ENCODE assay signal across 24 mouse cellular contexts in genomic region chr5:23911556-23911955, GRCm38 (mm10).
"Had no signal": no experiment of that assay in that cellular context is flagged by ENCODE, and none has a peak within 500 bp of the region (broad histone marks: within the 10 kb centered on the region; RNA-seq: fewer than 3 reads in every experiment).

No protein-coding gene starts in this region.

- DNase-seq: gastrocnemius, postnatal 14 days; heart, adult 18-20 months; heart, postnatal 10 days; heart, postnatal 4 days; kidney, adult 18-20 months; kidney, adult 8-10 months; kidney, postnatal 14 days; kidney, postnatal 4 days; layer of hippocampus, adult 9-11 months; layer of hippocampus, postnatal 36 days; left cerebral cortex, postnatal 4 days had no signal

- H3K36me3 ChIP-seq: hindbrain, embryonic 10.5 days; hindbrain, embryonic 12.5 days; intestine, embryonic 15.5 days; limb, embryonic 13.5 days; limb, embryonic 15.5 days had no signal

- H3K27me3 ChIP-seq: heart, embryonic 12.5 days; hindbrain, embryonic 12.5 days; intestine, embryonic 15.5 days; limb, embryonic 13.5 days; limb, embryonic 15.5 days had no signal

- H3K9me3 ChIP-seq: intestine, embryonic 15.5 days; limb, embryonic 15.5 days had no signal

- H3K4me3 ChIP-seq: heart, embryonic 10.5 days; heart, embryonic 12.5 days; hindbrain, embryonic 10.5 days; hindbrain, embryonic 12.5 days; intestine, embryonic 15.5 days; limb, embryonic 13.5 days; limb, embryonic 15.5 days; liver, embryonic 12.5 days had no signal

- ATAC-seq: hindbrain, embryonic 16.5 days; inflammation-experienced regulatory T-cells, adult 6 months; intestine, embryonic 15.5 days; intestine, postnatal 0 days; liver, embryonic 12.5 days had no signal

- H3K4me1 ChIP-seq: heart, embryonic 10.5 days; heart, embryonic 12.5 days; hindbrain, embryonic 10.5 days; hindbrain, embryonic 12.5 days; intestine, embryonic 15.5 days; limb, embryonic 13.5 days; limb, embryonic 15.5 days had no signal

- H3K4me2 ChIP-seq: heart, embryonic 12.5 days; hindbrain, embryonic 12.5 days; hindbrain, embryonic 14.5 days; intestine, embryonic 15.5 days; limb, embryonic 13.5 days; limb, embryonic 15.5 days; liver, embryonic 12.5 days had no signal

- H3K27ac ChIP-seq: heart, embryonic 10.5 days; hindbrain, embryonic 10.5 days; hindbrain, embryonic 12.5 days; hindbrain, embryonic 14.5 days; intestine, embryonic 15.5 days; limb, embryonic 13.5 days; limb, embryonic 15.5 days; liver, embryonic 12.5 days; liver, embryonic 14.5 days had no signal

- H3K9ac ChIP-seq: heart, embryonic 12.5 days; hindbrain, embryonic 12.5 days; hindbrain, embryonic 14.5 days; intestine, embryonic 15.5 days; limb, embryonic 13.5 days; limb, embryonic 15.5 days; liver, embryonic 12.5 days; liver, embryonic 14.5 days had no signal
